Mouse (Mus musculus) E14TG2a.4 (cell line): ENCODE measurements around the gene Tenm3.

Experiments
- CTCF ChIP-seq: conservative IDR thresholded peaks from 2 replicates; pipeline ENCODE4 v1.5.1; 2014; ENCODE audit warnings: low read length
- POU5F1 ChIP-seq: IDR thresholded peaks from 2 replicates; pipeline ENCODE4 v1.6.1; 2014; ENCODE audit warnings: low read length, borderline replicate concordance

- TF ChIP-seq CTCF (no peak), POU5F1 (no peak)
These were observed 1.7 kb downstream of the Tenm3 start for GRCm38 (mm10) chr8:48842035-48842434.
